Mouse (Mus musculus): ENCODE data around the gene Scel. TPM values are rescaled to one million over a fixed set of nuclear protein-coding genes. Genes with fewer than 3 reads are reported as not detected.
"Not testable (repeated sequence)": the region's sequence is repeated elsewhere in the genome, so short reads cannot be mapped to it uniquely, and the experiment has no call there.

The Scel gene
- total RNA-seq (2021): under 1 TPM; 0.26 TPM
- long read RNA-seq, experiment 1: 0 reads
- long read RNA-seq, experiment 2: 0 reads

- no peak for DNase-seq
Observed at GRCm38 (mm10) chr14:103512802-103513472, at the start of gene Scel. Scel (plus strand) TSS chr14:103513342.

GRCm38 (mm10) chr14:103468691-103469463 lies 44.3 kb upstream of the Scel start:
- no peak for DNase-seq

- DNase-seq: peak; percentile 42 to 51
Observed at GRCm38 (mm10) chr14:103469464-103470015, 43.6 kb upstream of the Scel start.

GRCm38 (mm10) chr14:103471074-103471778 lies 41.9 kb upstream of the Scel start:
- peak in 1 of 2 experiments; percentile 18 for DNase-seq

- peak; percentile 87 to 89 for DNase-seq
Observed at GRCm38 (mm10) chr14:103471806-103472553, 41.2 kb upstream of the Scel start.

GRCm38 (mm10) chr14:103472554-103472905 lies 40.6 kb upstream of the Scel start:
- no peak for DNase-seq

GRCm38 (mm10) chr14:103475312-103475711 lies 37.8 kb upstream of the Scel start:
- DNase-seq: no peak

DNA sequence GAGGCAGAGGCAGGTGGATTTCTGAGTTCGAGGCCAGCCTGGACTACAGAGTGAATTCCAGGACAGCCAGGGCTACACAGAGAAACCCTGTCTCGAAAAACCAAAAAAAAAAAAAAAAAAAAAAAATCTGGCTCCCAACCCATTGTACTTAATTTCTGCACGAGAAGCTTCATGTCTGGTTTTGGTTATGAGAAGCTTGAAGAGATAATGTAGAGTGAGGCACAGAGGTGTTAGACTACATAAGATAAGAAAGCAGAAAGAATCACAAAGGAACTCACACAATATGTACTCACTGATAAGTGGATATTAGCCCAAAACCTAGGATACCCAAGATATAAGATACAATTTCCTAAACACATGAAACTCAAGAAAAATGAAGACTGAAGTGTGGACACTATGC lies 36.9 kb upstream of the Scel start:
- DNase-seq: not testable (repeated sequence)

DNA sequence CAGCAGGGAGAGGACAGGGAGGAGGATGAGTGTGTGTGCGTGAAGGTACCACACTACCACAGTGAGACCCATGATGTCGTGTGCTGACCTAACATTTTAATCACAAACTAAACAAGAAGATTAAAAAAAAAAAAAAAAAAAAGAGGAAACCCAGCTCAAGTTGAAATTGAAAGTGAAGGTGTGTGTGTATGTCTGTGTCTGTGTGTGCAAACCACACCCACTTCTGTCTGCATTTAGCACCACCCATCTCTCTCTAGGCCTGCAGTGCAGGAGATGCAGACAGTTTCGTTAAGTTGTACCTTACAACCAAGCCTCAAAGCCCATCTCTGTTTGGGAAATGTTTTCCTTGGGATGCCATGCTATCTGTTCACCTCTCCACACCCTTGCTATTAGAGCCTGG lies 35.9 kb upstream of the Scel start:
- DNase-seq: no peak

GRCm38 (mm10) chr14:103477959-103478358 lies 35.2 kb upstream of the Scel start:
- DNase-seq: no peak

DNA sequence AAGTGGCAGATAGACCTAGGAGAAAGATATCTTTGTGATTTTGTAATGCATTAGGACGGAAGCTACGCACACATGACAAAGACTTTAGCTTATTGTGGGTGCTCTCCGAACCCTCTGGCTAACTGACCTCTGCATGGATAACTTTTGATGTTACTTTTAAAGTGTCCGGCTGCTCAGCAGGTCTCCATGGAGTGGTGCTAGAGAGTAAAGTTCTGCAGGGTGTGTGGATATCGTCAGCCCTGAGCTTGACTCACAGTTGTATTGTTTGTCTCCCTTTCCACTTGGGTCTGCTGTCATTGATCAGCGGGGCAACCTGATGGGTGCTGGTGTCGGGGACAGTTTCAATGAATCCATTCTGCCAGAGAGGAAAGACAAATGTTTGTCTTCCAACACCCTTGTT lies 33.7 kb upstream of the Scel start:
- no peak for DNase-seq

GRCm38 (mm10) chr14:103481514-103481913 lies 31.6 kb upstream of the Scel start:
- no peak for DNase-seq

DNA sequence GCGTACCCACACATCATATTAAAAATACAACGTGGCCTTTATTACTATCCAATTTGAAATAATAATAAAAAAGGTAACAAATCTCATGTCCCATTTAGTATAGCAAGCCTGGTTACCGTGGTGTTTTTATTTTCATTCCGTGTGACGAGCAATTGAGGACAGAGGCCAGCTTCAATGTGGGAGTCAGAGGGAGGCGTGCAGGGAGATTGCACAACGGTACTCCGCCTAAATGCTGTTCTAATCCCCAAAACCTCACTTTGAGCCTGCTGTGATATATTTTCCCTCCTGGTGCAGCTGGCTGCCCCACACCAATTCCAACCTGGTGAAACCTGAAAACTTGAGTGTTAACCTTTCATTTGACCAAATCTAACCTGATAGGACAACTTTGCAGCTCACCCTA lies 27.5 kb upstream of the Scel start:
- no peak for DNase-seq

GRCm38 (mm10) chr14:103486974-103487373 lies 26.2 kb upstream of the Scel start:
- no peak for DNase-seq

DNA sequence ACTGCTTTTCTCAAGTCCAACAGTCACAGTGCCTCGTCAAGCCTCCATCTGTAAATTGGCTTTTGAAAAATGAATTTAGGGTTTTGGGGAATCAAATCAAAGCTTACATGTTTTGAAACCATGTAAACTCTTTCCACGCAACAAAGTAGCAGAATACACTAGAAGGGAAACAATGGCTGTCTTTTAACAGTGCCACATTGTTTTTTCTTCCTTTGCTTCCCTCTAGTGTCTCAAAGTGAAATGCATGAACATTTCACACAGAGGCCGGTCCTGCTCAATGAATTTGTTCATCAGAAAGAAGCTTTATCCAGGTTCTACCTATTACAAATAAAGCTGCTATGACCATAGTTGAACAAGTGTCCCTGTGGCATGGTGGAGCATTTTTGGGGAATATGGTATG lies 24.5 kb upstream of the Scel start:
- no peak for DNase-seq

DNA sequence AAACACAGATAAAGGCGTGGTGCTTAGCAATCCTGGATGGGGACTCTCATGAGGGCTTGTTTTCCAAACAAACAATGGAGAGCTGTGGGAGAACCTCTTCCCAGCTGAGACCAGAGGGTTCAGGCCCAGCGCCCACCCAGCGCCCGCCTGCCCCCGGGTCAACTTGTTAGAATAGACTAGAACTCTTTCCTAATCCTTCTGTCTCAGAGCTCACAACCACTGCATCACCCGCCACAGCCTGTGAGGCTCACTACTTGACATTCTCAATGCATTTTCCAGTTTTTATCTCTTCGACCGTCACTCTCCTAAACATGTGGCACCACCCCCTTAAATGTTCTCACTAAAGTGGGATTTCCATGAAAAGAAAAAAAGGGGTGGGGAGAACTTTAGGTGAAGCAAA lies 14.9 kb upstream of the Scel start:
- no peak for DNase-seq

DNA sequence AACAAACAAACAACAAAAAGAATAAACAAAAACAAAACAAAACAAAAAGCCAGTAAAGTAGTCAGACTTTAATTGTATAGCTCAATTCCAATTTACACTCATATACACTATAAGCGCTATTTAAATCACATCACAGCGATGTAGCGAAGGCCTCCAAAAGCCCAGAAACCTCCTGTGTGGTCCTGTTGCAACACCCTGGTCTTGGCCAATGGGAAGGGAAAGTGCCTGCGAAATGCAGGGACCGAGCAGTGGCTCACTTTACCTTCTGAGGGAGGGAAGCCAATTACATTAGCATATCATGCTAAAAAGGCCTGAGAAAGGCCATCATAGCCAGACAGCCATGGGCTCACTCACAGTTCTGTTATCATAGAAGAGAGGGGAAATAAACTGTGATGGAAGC lies 14.5 kb upstream of the Scel start:
- DNase-seq: no peak

GRCm38 (mm10) chr14:103499060-103499459 lies 14.1 kb upstream of the Scel start:
- DNase-seq: no peak

DNA sequence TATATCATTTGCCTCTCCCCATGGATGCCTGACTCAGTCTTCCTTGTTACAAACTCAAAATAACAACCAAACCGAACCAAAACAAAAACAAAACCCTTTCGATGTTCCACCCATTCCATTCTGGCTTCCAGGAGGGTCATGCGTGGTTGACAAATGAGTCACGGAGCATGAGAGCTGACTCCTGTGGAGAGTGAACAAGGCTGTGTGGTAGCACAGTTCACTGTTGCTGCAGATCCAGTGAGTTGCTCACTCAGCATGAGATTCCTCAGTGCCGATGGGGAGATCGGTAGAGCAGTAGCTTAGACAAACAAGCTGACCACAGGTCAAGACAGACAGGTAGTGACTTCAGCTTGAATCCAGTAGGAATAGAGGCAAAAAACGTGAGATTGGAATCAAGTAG lies 12.8 kb upstream of the Scel start:
- DNase-seq: peak; percentile 24 to 25

GRCm38 (mm10) chr14:103500941-103501340 lies 12.2 kb upstream of the Scel start:
- no peak for DNase-seq

- no peak for DNase-seq
Observed at GRCm38 (mm10) chr14:103504514-103504913, 8.6 kb upstream of the Scel start.

GRCm38 (mm10) chr14:103509544-103509943 lies 3.6 kb upstream of the Scel start:
- DNase-seq: no peak

Data from adrenal gland, postnatal 36 days (tissue).